Mouse (Mus musculus) neural tube, embryonic 13.5 days (tissue): ENCODE results near the gene Coq2. TPM values are rescaled to one million over a fixed set of nuclear protein-coding genes. Genes with fewer than 3 reads are reported as not detected.

Experiments
- ATAC-seq: fragments of 200-750 bp; cut with Nextera tagmentation; 2 replicates; pipeline ENCODE4 v1.8.0; 2017; ENCODE audit warnings: low read depth, mild to moderate bottlenecking, moderate TSS enrichment, moderate library complexity
- H3K27ac ChIP-seq: fragments of 300-500 bp; sonication (generic); replicated peaks from 2 replicates; pipeline ENCODE4 v1.5.1; 2015; ENCODE audit warnings: moderate library complexity, mild to moderate bottlenecking, inconsistent platforms
- H3K27me3 ChIP-seq: fragments of 300-500 bp; sonication (generic); 2 replicates; pipeline ENCODE4 v1.6.1; 2015; ENCODE audit warnings: mild to moderate bottlenecking, inconsistent platforms
- H3K36me3 ChIP-seq: fragments of 300-500 bp; sonication (generic); 2 replicates; pipeline ENCODE4 v1.6.1; 2015; ENCODE audit warnings: mild to moderate bottlenecking, inconsistent platforms
- H3K4me1 ChIP-seq: fragments of 300-500 bp; sonication (generic); replicated peaks from 2 replicates; pipeline ENCODE4 v1.6.1; 2015; ENCODE audit warnings: inconsistent platforms
- H3K4me2 ChIP-seq: fragments of 300-500 bp; sonication (generic); 2 replicates; pipeline ENCODE4 v1.6.1; 2015; ENCODE audit warnings: inconsistent platforms, mild to moderate bottlenecking, moderate library complexity
- H3K4me3 ChIP-seq: fragments of 300-500 bp; sonication (generic); 2 replicates; pipeline ENCODE4 v1.5.1; 2015; ENCODE audit warnings: mild to moderate bottlenecking, inconsistent platforms
- H3K9ac ChIP-seq: fragments of 300-500 bp; sonication (generic); 2 replicates; pipeline ENCODE4 v1.6.1; 2015; ENCODE audit warnings: moderate library complexity, mild to moderate bottlenecking, inconsistent platforms
- H3K9me3 ChIP-seq: fragments of 300-500 bp; sonication (generic); 2 replicates; pipeline ENCODE4 v1.6.1; 2016; ENCODE audit warnings: inconsistent platforms
- WGBS: fragments of 180-500 bp; shearing (Covaris S2); methylation state at CpG from one replicate; pipeline ENCODE4 v1.1.7; 2015; 5-methylcytosine and 5-hydroxymethylcytosine counted together
- polyA plus RNA-seq: library from polyadenylated mRNA; unstranded; fragments of >200 nt; fragmentation: Nextera tagmentation; extraction: Ambion mirVana; gene quantifications from 2 replicates; pipeline ENCODE4 v1.2.1, GENCODE M21; 2015

Coq2 gene
- polyA plus RNA-seq, 1 experiment from 2014 or later, result 49.0 TPM

GRCm38 (mm10) chr5:100634885-100635478 is 40.0 kb downstream of the Coq2 start:
- no peak for ATAC-seq
- Histone ChIP-seq H3K9me3 (no peaks in the 10 kb centered on the region), H3K9ac (no peak overlapping the region), H3K36me3 (no peaks in the 10 kb centered on the region), H3K27ac (no peak overlapping the region), H3K4me3 (no peak overlapping the region), H3K27me3 (no peaks in the 10 kb centered on the region), H3K4me2 (no peak overlapping the region), H3K4me1 (no peaks in the 10 kb centered on the region)
- WGBS, result 92% methylated on average over 8 of the region's 8 CpGs

DNA sequence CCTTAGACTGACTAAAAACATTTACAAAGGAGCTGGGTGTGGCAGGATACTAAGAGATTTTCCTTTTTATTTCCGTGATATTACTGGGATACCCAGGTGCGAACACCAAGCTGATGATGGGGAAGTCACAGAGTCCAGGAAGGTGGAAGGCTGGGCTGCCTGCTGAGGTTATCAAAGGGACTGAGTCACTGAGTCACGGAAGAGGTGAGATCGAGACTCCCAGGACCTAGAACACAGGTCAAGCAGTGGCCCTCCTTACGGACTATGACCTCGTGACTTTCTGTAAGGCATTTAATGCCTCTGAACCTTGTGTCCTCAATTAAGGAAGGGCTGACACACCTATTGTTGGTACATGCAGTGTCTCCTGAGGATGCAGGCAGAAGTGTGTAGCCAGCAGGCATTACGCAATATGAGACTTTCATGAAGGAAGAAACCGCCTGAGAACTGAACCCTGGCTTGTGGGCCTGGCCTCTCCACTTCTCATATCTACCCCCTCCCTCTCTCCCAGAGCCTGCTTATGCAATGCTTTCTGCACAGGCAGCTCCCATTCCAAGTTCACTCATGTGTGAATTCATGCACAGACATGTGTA is 42.3 kb downstream of the Coq2 start:
- no peaks in the 10 kb centered on the region for H3K36me3 ChIP-seq
- H3K4me3 ChIP-seq, result no peak overlapping the region
- no peaks in the 10 kb centered on the region for H3K4me1 ChIP-seq
- H3K27ac ChIP-seq, result no peak overlapping the region
- 94% methylated on average over 8 of the region's 8 CpGs for WGBS
- ATAC-seq, result no peak
- no peaks in the 10 kb centered on the region for H3K27me3 ChIP-seq
- no peaks in the 10 kb centered on the region for H3K9me3 ChIP-seq
- no peak overlapping the region for H3K4me2 ChIP-seq
- H3K9ac ChIP-seq, result no peak overlapping the region

GRCm38 (mm10) chr5:100628807-100629206 is 46.1 kb downstream of the Coq2 start:
- Histone ChIP-seq H3K36me3 (no peaks in the 10 kb centered on the region), H3K27me3 (no peaks in the 10 kb centered on the region), H3K4me3 (no peak overlapping the region), H3K4me2 (no peak overlapping the region), H3K9ac (no peak overlapping the region), H3K27ac (no peak overlapping the region), H3K4me1 (no peaks in the 10 kb centered on the region), H3K9me3 (no peaks in the 10 kb centered on the region)
- no peak for ATAC-seq
- 96% methylated on average over 4 of the region's 4 CpGs for WGBS

- no peak for ATAC-seq
- WGBS, result 77% methylated on average over 6 of the region's 6 CpGs
These were observed 48.4 kb downstream of the Coq2 start for GRCm38 (mm10) chr5:100626526-100626925.

GRCm38 (mm10) chr5:100624743-100625360 is 50.1 kb downstream of the Coq2 start:
- ATAC-seq, result no peak
- no peaks in the 10 kb centered on the region for H3K4me1 ChIP-seq
- no peak overlapping the region for H3K27ac ChIP-seq
- no peaks in the 10 kb centered on the region for H3K36me3 ChIP-seq
- no peaks in the 10 kb centered on the region for H3K9me3 ChIP-seq
- H3K4me2 ChIP-seq, result no peak overlapping the region
- 82% methylated on average over 9 of the region's 9 CpGs for WGBS
- no peaks in the 10 kb centered on the region for H3K27me3 ChIP-seq
- no peak overlapping the region for H3K9ac ChIP-seq
- no peak overlapping the region for H3K4me3 ChIP-seq

More at GRCm38 (mm10) chr5:100626526-100626925, 48.4 kb downstream of the Coq2 start:
- no peaks in the 10 kb centered on the region for H3K36me3 ChIP-seq
- no peak overlapping the region for H3K4me2 ChIP-seq
- H3K9me3 ChIP-seq, result no peaks in the 10 kb centered on the region
- H3K4me3 ChIP-seq, result no peak overlapping the region
- no peaks in the 10 kb centered on the region for H3K4me1 ChIP-seq
- H3K27ac ChIP-seq, result no peak overlapping the region
- no peaks in the 10 kb centered on the region for H3K27me3 ChIP-seq
- H3K9ac ChIP-seq, result no peak overlapping the region

DNA sequence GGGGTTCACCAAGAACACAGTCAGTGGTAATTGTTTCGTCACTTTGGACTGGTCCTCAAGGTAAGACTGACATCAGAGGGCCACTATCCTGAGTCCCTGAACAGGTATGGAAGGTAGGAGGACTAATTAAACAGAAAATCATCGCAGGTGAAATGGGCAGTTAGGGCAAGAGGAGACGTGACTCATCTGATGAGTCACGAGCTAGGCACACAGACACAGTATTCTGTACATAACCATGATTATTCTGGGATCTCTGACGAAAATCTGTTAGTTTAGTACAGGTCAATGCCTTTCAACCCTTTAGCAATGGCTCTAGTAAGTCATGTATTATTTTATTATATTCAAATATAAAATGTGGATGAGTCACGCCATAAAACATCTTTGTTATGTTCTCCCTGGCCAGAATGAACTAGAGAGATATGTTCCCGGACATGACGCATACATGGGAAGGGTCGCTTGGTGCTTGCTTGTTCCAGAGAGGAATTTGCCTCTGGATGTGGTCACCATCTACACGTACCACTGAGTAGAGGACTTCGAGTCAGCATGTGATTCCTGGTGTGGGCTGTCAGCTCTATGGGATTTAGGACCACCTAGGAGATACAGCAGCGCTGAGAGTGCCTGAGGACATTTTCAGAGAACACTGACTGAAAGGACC is 52.3 kb downstream of the Coq2 start:
- Histone ChIP-seq H3K4me3 (no peak overlapping the region), H3K4me1 (no peaks in the 10 kb centered on the region), H3K9me3 (no peaks in the 10 kb centered on the region), H3K27me3 (no peaks in the 10 kb centered on the region), H3K9ac (no peak overlapping the region), H3K27ac (no peak overlapping the region), H3K36me3 (no peaks in the 10 kb centered on the region), H3K4me2 (no peak overlapping the region)
- WGBS, result 91% methylated on average over 12 of the region's 12 CpGs
- ATAC-seq, result no peak

DNA sequence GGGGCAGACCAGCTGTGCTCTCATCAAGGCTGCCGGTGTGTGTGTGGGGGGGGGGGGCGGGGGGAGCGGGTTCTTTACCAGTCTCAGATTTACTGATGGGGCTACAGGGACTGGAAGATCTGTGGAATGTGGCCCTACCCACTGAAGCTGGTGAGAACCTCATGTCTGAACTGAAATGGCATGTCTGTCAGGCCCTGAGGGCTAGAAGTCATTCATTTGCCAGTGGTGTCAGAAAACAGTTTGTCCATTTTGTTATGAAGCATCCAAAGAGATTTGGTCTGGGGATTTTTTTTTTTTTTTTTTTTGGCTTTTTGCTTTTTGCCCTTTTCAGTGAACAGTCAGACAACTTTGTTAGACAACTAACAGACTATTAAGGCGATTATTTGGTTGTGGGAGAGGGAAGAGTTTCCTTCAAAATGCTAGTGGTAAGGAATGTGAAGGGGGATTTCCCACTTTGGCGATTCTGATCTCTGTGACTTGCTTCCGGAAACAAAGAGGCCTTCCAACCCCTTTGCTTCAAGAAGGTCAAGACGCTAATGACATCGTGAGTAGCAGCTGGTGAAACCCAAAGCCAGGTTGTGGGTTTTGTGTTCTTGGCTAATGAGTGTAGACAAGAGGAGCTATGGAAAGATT is 52.9 kb downstream of the Coq2 start:
- Histone ChIP-seq H3K36me3 (no peaks in the 10 kb centered on the region), H3K9ac (no peak overlapping the region), H3K4me2 (no peak overlapping the region), H3K27me3 (no peaks in the 10 kb centered on the region), H3K9me3 (no peaks in the 10 kb centered on the region), H3K4me1 (no peaks in the 10 kb centered on the region), H3K4me3 (no peak overlapping the region), H3K27ac (no peak overlapping the region)
- 73% methylated on average over 8 of the region's 8 CpGs for WGBS
- ATAC-seq, result no peak

GRCm38 (mm10) chr5:100620952-100621351 is 54.0 kb downstream of the Coq2 start:
- Histone ChIP-seq H3K4me1 (no peaks in the 10 kb centered on the region), H3K36me3 (no peaks in the 10 kb centered on the region), H3K4me2 (no peak overlapping the region), H3K9ac (no peak overlapping the region), H3K27ac (no peak overlapping the region), H3K27me3 (no peaks in the 10 kb centered on the region), H3K4me3 (no peak overlapping the region), H3K9me3 (no peaks in the 10 kb centered on the region)
- 78% methylated on average over 9 of the region's 9 CpGs for WGBS
- ATAC-seq, result no peak

- H3K9ac ChIP-seq, result no peak overlapping the region
- WGBS, result 90% methylated on average over 15 of the region's 15 CpGs
- no peaks in the 10 kb centered on the region for H3K9me3 ChIP-seq
- ATAC-seq, result no peak
- H3K4me3 ChIP-seq, result no peak overlapping the region
- H3K36me3 ChIP-seq, result no peaks in the 10 kb centered on the region
- no peak overlapping the region for H3K27ac ChIP-seq
- H3K4me2 ChIP-seq, result no peak overlapping the region
- H3K27me3 ChIP-seq, result no peaks in the 10 kb centered on the region
- H3K4me1 ChIP-seq, result no peaks in the 10 kb centered on the region
These were observed 55.2 kb downstream of the Coq2 start for GRCm38 (mm10) chr5:100619586-100620275.

- no peaks in the 10 kb centered on the region for H3K4me1 ChIP-seq
- no peak overlapping the region for H3K9ac ChIP-seq
- no peaks in the 10 kb centered on the region for H3K27me3 ChIP-seq
- H3K27ac ChIP-seq, result no peak overlapping the region
- 88% methylated on average over 17 of the region's 17 CpGs for WGBS
- H3K4me3 ChIP-seq, result no peak overlapping the region
- H3K36me3 ChIP-seq, result no peaks in the 10 kb centered on the region
- H3K4me2 ChIP-seq, result no peak overlapping the region
- ATAC-seq, result no peak
- no peaks in the 10 kb centered on the region for H3K9me3 ChIP-seq
These were observed 60.8 kb downstream of the Coq2 start for GRCm38 (mm10) chr5:100613896-100614768.

DNA sequence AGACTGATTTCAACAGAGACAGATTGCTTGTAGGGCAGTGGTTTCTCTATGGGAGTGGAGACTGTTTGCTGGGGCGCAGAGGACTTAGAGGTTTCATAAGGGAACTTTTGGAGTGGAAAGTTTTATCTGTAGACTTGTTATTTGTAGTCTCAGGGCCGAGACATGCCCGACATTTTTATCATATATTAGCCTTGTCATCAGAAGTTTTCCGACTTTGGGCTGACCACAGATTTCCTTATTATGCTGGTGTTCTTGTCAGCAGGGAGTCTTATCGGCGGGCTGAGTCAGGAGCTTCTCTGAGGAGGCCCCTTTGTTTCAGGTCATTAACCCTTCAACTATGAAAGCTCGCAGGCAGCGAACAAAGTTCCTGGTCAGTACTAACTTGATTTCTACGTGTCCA is 67.1 kb downstream of the Coq2 start:
- H3K27me3 ChIP-seq, result no peaks in the 10 kb centered on the region
- no peaks in the 10 kb centered on the region for H3K36me3 ChIP-seq
- H3K4me3 ChIP-seq, result no peak overlapping the region
- 0 out of 2 replicates have a peak, but pooled peaks cover 4% of the 10 kb centered on the region for H3K4me1 ChIP-seq
- ATAC-seq, result no peak
- H3K27ac ChIP-seq, result no peak overlapping the region
- no peak overlapping the region for H3K9ac ChIP-seq
- H3K9me3 ChIP-seq, result no peaks in the 10 kb centered on the region
- no peak overlapping the region for H3K4me2 ChIP-seq
- 87% methylated on average over 9 of the region's 9 CpGs for WGBS
